Mouse (Mus musculus) thymus, postnatal 14 days (tissue): ENCODE results near the gene Sergef.

Experiments used
- DNase-seq: peaks from one replicate; pipeline ENCODE4 v3.0.0; 2021

Gene Sergef

DNA sequence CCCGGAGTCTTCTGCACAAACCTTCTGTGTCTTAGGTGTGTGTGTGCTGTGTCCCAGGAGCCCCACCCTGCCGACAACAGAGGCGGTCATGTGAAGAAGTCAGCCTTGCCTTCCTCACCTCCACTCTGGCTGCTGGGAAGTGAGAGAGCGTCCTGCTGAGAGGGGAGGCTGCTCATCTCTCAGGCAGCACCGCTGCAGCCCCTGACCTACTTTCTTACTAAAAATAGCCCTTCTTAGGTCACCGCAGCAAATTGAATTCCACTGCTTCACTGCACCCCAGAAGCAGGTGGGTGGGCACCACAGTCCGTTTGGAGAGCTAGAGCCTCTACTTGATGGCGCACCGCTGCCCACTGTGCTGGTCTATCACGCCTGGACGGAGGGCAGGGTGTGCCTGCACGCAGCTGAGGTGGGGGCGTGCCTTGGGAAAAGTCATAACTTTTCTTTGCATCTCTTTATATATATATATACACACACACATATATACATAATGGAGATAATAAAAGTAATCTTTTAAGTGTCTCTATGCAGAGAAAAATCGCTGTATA is 147.4 kb downstream of the Sergef start:
- no peak for DNase-seq

DNA sequence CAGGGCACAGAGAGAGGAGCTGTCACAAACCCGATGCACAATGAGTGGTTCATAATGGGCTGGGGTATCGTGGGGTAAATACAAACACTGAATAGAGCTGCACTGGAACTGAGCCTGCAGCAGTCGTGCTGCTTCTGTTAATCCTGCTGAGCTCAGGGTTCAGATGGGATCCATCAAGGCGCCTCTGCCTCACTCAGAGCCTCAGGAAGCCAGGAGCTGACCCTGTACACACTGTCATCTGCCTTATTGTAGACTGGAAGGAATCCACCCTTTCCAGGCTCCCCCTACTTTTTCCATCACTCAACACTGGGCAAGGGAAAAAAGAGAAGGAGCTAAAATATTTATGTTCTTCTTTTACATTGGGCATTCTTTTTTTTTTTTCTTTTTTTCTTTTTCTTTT is 152.3 kb downstream of the Sergef start:
- DNase-seq, result no peak

DNA sequence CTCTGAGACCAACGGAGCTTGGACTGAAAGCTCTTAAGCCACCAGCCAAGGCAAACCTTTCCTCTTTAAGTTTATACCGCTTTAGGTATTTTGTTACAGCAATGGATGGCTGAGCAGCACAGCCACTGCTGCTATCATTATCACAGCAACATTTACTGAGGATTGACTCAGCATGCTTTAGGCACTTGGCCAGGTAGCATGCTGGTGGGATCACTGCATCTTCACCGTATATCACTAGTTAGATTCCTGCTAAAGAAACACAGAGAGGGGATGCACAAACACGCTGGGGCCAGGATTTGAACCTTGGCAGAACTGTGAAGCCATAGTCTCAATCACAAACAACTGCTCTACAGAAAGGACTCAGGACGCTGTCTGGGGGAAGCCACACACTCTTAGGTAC is 152.8 kb downstream of the Sergef start:
- DNase-seq, result no peak

- no peak for DNase-seq
Observed at GRCm38 (mm10) chr7:46484223-46484622, 155.4 kb downstream of the Sergef start.

- DNase-seq, result no peak
Observed at GRCm38 (mm10) chr7:46483050-46483449, 156.6 kb downstream of the Sergef start.

DNA sequence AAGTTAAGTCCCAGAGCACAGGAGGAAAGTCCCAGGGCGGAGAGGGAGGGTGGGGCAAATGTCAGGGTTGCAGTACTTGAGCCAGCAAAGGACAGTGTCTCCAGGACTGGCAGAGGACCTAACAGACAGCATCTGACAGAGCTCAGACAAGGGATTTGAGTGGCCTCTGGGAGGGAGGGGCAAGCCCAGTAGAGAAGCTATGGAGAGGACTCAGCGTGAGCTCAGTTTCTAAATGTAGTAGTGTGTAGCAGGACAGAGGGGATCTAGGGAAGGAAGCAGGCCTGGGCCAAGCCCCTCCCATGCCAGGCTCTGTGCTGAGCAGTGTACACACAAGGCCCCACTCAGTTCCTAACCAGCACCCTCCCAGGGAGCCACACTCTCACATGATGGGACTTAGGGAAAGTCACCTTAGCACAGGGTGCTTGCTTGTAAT is 157.5 kb downstream of the Sergef start:
- DNase-seq, result no peak

- DNase-seq, result no peak
Observed at GRCm38 (mm10) chr7:46479793-46480192, 159.8 kb downstream of the Sergef start.

GRCm38 (mm10) chr7:46477456-46477855 is 162.2 kb downstream of the Sergef start:
- DNase-seq, result no peak

- no peak for DNase-seq
Observed at GRCm38 (mm10) chr7:46475464-46475863, 164.1 kb downstream of the Sergef start.

- no peak for DNase-seq
Observed at GRCm38 (mm10) chr7:46473141-46473540, 166.5 kb downstream of the Sergef start.

- DNase-seq, result no peak
Observed at GRCm38 (mm10) chr7:46471054-46471737, 168.4 kb downstream of the Sergef start.

DNA sequence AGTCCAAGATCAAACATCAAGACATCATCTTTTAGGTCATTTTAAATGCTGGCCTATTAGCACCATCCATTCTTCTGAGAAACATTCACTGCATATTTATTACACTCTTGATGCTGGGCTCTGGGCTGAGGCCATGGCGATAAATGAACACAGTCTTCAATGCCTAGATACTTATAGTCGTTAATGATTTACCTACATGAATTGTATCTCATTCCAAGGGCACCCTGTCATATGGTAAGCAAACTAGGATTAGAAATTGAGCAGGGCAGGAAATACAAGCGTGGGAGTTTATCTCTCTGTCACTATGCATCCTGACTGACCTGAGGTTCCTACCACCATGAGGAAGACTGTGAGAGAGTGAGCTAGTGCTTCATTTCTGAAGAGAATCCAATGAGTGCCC is 170.1 kb downstream of the Sergef start:
- no peak for DNase-seq

DNA sequence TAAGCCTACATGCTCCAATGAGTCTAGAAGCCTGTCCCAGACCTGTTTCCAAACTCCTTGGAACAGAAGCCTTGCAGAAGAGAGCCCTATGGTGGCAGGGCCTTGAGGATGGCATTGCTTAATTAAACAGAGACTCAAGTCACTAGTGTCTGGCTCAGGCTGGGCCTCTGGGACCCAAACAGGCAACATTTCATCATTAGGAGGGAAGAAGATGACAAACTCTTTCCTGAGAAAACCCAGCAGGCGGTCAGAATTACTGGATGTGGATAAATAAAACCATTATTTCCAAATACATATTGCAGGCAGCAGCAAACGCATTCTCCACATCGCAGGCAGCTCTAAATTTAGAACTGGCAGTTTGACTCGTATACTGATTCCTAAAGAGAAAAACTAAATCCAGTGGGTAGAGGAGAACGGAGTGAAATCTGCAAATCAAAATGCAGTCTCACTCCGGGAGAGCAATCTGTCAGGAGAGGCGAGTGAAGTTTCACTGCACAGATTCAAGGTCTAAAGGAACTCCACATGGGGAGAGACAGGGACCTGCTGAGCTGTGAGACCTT is 173.1 kb downstream of the Sergef start:
- no peak for DNase-seq

GRCm38 (mm10) chr7:46463136-46463535 is 176.5 kb downstream of the Sergef start:
- DNase-seq, result no peak

DNA sequence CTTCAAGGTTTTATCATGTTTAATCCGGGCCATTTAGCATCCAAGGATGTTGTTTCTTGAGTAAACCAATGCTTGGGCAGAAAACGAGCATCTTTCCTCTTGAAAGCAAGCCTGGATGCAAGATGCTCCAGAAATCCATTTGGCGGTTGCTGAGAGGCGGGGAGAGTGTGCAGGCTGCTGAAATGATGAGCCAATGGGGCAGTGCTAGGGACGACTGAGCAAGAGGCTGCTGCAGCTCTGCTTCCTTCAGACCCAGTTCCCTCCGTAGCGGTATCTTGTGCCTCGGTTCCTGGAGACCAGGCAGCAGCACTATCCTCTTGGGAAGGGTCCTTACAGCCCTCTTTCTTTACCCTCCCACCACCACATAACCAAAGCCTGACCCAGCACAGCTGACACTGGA is 177.3 kb downstream of the Sergef start:
- DNase-seq, result no peak

- no peak for DNase-seq
Observed at GRCm38 (mm10) chr7:46459605-46460245, 179.9 kb downstream of the Sergef start.

- DNase-seq, result no peak
Observed at GRCm38 (mm10) chr7:46459200-46459599, 180.4 kb downstream of the Sergef start.

- DNase-seq, result no peak
Observed at GRCm38 (mm10) chr7:46457889-46458288, 181.7 kb downstream of the Sergef start.

GRCm38 (mm10) chr7:46453930-46454679 is 185.5 kb downstream of the Sergef start:
- DNase-seq, result no peak

DNA sequence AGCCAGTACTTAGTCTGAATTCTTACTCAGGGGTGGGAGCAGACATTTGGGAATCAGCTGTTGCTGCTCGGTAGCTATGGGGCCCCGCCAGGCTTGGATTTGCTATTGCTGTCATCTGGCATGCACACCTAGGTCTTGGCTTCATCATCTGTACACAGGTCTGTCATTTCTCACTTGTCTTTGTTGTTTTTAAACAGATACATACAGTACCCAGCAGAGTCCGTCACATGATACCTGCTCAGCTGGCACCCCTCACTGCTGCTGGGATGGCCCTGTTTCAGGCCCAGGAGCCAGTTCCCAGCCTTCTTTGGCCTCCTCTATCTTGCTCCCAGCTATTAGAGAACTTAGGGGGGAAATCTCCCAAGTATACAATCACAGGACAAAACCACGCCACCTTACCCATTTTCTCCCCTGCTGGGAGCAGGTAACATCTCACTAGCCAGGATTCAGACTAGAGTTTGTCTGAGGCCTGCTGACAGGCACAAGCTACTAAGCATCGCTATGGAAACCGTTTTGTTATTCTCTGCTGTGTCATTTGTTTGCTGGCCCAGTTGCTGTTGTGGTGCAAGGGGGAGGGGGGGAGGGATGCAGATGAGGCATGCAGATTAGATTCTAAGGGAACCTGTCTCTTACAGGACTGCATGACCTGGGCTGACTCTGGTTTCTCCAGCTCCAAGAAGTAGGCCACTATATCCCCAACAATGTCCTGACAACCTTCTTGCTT is 190.5 kb downstream of the Sergef start:
- no peak for DNase-seq

- DNase-seq, result no peak
Observed at GRCm38 (mm10) chr7:46447473-46448165, 192.0 kb downstream of the Sergef start.

- DNase-seq, result no peak
Observed at GRCm38 (mm10) chr7:46445896-46446295, 193.7 kb downstream of the Sergef start.
